Mouse (Mus musculus): ENCODE results near the gene Cep135.

Cep135 gene

DNA sequence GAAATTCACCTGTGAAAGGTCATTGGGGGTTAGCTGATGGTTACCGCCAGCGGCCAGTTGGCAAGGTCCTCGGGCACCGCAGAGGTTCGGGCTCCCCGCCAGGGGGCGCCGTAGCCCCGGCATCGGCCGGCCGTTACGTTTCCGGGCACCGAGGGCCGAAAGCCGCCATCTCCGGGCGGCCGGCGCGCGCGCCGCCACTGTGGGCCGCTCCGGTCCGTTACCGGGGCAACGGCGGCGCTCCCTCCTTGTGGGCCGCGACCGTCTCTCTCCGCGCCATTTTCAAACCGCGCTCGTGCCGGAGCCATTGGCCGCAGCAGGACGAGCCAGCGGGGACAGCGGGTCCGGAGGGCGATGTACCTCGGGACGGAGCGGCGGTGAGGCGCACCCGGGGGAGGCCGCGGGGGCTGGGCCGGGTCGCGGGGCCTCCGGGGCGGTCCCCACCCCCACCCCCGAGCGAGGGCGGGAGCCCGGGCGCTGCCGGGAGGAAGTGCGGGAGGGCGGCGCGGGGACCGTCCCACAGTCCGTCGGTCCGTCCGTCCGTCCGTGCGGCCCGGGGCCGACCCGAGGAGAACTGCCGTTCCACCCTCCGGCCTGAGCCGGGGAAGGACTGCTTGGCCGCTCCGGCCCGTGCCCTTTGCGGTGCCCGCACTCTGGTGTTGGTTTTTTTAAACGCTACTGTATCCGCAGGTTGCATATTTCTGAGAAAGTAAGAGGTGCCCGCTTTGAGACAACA lies at the start of gene Cep135:
TSS of gene Cep135 (plus strand) at position 148 of the 733 bp plus-strand sequence.
- peak; percentile 97 for ATAC-seq (ENCODE audit: insufficient number of reproducible peaks, low FRiP score, low TSS enrichment)

DNA sequence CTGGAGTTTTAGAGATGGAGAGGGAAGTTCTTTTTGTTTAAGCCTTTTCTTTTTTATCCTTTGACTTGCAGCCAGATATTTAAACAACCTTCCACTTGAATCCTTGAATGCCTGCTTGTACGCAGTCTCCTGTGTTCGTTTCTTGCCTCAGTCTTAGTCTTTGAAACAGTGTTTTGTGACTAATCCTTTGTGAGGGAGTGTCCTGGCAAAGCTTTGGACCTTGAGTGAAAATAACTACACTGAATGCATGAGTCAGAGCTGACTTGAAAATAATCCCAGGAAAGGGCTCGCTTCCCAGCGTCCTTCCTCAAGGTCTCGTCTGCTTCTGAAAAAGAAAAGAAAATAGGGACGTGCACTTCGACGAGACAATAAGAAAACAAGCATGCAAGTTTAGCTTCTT lies 48.3 kb upstream of the Cep135 start:
- ATAC-seq (ENCODE audit: insufficient number of reproducible peaks, low FRiP score, low TSS enrichment) = no peak

DNA sequence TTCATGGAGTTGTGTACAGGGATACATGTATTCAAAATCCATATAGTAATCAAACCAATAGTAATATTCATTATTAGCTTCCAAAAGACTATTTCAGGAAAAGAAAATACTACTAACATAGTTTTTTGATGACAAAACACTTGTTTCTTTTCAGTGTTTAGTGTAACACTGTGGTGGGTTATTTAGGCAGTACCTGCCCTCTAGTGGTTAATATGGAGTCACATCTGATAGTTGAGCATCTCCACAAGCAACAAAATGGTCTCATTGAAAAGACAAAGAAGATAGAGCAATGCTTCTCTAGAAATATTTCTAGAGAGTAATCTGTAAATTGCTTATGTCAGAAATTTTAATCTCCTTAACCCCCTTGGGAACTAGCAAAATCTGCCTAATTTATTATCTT lies 47.7 kb upstream of the Cep135 start:
- ATAC-seq (ENCODE audit: insufficient number of reproducible peaks, low FRiP score, low TSS enrichment) = no peak

DNA sequence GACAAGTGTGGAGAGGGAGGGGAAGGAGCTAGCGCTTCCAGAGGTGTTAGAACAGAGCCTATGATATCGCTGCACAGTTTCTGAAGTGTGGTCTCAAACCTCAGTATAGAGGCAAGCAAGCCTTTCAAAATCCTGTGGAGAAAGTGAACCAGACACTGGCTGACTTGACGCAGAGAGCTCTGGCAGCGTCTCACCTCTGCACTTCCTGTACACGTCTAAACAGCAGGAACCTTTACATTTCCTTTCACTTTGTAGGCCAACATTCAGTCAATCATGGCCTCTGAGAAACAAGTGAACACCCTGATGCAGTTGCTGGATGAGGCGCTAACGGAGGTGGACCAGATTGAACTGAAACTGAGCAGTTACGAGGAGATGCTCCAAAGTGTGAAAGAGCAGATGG lies 45.3 kb upstream of the Cep135 start:
- ATAC-seq (ENCODE audit: insufficient number of reproducible peaks, low FRiP score, low TSS enrichment) = no peak

DNA sequence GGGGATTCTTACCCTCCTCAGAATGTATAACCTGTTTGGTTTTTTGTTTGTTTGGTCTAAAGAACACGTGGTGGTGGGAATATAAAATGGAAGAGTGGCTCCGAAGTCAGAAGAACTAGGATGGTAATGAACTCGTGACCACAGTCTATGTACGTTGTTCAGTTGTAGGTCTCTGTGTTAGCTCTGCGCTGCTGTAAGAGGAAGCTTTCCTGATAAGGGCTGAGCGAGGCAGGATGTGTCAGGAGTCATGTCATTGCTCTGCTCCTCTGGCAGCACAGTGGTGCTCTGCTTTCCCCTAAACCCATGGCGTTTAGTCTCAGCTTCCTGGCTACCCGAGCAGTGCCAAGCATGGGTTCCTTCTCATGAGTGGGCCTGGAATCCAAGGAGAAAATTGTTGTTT lies 38.1 kb upstream of the Cep135 start:
- ATAC-seq (ENCODE audit: insufficient number of reproducible peaks, low FRiP score, low TSS enrichment) = no peak

DNA sequence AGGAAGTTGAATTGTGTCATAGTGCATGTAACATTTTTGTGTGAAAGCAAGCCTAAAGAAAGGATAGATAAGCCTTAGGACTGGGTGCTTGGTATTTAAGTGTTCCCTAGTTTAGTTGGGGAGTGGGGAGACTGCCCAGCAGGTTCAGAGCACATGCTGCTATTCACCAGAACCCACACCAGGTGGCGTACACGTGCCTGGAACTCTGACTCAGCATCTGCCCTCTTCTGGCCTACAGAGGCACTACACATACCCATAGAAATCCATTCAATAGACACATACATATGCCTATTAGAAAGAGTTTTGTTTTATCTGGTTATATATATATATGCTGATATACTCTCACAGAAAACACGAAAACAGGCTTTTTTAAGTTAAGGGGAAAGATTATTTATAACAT lies 23.2 kb upstream of the Cep135 start:
- no peak for ATAC-seq (ENCODE audit: insufficient number of reproducible peaks, low FRiP score, low TSS enrichment)

DNA sequence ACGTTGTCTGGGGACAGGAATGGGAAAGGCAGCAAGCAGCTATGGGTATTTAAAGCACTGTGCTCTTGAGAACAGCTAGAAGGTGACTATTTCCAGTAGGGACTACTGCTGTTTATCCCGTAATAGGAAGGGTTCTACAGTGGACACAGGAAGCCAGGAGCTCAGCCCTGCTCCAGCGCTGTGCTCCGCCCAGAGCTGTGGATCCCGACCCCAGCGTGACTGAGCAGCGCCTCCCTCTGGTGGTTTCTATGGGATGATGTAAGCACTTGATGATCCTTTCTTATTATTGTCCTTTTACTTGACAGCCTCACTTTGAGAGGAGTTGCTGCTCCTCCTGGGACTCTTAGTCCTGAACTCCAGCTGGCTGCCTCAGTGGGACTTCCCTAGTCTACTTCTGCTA lies 14.2 kb upstream of the Cep135 start:
- no peak for ATAC-seq (ENCODE audit: insufficient number of reproducible peaks, low FRiP score, low TSS enrichment)

DNA sequence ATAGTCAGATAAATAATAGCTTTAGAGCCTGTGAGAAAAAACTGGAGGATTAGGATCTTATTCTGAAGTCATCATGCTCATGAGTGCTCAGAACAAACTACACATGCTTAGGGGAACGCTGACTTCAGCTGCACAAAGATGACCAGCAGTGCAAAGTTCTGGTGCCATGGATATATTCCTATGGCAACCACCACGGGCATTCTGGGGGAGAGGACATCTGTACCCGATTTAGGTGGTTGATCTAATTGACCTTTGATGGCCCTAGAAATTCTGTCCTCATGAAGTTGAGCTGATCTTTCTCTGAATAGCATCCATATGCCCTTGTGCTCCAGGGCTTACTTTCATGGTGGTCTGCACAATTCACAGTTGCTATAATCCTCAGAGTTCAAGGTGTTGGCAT lies 11.5 kb upstream of the Cep135 start:
- ATAC-seq (ENCODE audit: insufficient number of reproducible peaks, low FRiP score, low TSS enrichment) = no peak

DNA sequence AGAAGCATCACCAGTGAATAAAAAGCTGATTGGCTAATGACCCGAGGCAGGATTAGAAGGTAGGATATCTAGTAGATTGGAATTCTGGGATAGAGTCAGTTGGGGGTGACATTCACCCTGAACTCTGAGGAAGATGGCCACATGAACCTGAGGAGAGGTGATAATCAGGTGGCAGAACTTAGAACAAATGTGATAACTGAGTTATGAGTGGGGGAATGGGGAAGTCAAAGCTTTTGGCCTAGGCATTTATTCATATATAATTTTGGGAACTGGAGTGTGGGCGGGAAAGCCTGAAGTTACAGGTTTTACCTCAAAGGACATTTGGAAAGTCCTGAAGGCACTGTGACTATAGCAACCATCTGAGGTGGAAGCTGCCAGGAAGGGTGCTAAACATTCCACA lies 3.1 kb upstream of the Cep135 start:
- ATAC-seq (ENCODE audit: insufficient number of reproducible peaks, low FRiP score, low TSS enrichment) = no peak

DNA sequence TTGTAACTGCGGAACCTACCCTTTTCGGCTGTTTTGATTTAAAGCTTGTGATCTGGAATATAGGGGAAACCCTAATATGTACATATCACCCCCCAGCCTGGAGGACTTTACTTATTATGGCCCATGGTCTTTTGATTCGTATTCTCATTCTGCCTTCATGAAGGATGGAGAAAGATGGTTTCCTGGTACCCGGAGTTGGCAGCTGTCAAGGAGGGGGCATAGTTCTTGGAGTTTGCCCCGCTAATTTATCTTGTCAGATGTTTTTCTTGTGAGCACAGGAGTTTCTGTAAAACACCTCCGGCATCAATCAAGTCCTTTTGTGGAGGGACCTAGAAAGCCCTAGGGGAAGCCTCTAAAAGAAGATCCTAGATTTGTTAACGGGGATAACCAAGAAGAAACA lies 813 bp downstream of the Cep135 start:
- ATAC-seq (ENCODE audit: insufficient number of reproducible peaks, low FRiP score, low TSS enrichment) = no peak

DNA sequence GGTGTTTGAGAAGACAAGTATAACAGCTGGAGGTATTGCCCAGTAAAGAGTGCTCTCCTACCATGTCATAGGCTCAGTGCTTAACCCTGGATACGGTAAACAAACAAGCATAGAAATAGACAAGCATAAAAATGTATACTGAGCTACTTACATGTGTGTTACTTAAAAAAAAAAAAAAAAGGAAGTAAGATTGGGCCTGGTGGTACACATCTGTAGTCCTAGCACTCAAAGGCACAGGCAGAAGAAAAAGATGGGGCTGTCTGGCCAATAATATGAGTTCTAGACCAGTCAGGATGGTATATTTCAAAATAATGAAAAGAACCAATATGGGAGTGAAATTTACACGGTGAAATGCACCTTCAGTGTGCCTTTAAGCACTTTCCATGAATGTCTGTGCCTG lies 1.5 kb downstream of the Cep135 start:
- ATAC-seq (ENCODE audit: insufficient number of reproducible peaks, low FRiP score, low TSS enrichment) = no peak

DNA sequence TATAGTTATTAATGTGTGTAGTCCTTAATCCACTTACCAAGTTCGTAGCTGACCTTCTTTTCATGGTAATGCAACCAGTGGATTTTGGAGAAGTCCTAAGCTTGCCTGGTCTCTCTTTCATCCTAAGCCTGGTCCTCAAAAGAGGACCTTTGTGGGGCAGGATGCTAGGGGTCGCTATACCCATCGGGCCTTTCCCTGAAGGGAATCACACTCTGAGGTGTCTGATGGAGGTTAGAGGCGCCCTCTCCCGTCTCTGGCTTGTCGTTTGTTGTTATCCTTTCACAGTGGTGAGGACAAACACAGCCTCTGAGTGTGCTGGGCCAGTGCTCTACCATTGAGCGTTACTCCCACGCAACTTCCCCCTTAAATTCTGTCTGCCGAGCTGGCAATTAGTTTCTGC lies 3.4 kb downstream of the Cep135 start:
- ATAC-seq (ENCODE audit: insufficient number of reproducible peaks, low FRiP score, low TSS enrichment) = no peak

DNA sequence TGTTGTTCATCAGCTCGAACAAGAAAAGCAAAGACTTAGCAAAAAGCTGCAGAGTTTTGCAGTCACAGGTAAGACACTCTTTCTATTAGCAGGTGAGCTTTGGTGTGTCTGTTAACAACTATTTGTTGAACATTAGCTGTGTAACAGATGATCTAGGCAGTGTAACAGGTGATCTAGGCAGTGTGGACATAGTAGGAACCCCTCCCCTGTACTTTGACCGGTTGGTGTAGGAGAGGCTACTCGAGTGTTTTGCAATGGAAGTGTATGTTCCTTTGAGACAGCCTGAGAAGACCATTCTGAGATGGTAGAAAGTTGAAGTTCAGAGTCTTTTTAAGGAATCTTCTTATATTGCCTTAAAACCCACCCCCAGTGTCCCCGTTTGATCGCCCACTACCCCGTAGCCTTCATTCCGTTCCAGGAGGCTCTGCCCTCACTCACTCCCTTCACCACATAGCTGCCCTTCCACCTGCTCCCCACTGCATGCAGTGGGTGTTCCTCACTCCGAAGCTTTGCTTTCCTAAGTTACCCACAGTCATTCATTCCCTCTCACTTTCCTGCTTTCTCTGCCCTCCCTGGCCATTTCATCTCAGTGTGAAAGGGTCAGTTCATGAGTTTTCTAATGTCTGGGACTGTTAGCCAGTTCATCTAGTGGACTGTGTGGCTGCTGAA lies 21.3 kb downstream of the Cep135 start:
- no peak for ATAC-seq (ENCODE audit: insufficient number of reproducible peaks, low FRiP score, low TSS enrichment)

DNA sequence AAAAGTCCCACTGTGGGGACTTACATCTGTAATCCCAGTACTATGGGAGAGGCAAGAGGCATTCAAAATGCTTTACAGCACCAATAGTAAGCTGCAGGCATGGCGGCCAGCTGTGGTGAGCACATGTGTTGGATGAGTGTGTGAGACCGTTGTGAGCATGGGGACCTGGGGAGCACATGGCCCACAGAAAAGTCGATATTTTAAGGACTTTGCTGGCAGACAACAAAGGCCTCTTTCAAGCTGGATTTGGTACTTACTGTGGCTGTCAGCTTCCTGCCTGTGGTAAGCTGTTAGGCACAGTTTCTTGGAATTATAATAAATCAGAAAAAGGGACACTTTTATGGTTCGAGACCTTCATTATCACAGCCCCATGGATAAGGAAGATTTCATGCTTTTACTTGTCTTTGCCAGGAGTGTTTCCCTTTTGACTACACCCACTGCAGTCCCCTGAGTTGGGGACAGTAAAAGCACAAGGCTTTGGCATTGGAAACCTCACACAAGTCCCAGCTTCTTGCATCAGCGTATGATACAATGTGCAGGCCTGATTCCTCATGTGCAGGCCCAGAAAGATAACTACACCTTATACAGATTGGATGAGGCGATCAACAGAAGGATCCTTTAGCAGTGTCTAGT lies 24.5 kb downstream of the Cep135 start:
- ATAC-seq (ENCODE audit: insufficient number of reproducible peaks, low FRiP score, low TSS enrichment) = no peak

DNA sequence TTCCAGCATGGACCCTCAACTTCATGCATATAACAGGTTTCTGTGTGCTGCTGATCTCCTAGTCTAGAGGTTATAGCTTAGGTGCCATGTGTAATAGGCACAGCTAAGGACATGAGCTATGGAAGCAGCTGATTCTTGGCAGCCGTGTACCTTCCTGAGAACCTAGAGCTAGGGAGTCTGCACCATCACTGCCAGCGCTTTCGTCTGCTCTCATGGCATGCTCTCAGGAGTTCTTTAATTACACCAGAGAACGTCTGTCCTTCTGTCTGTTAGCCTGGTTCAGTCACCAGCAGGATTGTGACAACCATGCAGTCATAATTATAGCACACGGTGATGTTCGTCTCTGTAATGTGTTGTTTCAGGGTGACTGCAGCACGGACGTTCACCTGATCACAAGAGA lies 26.8 kb downstream of the Cep135 start:
- ATAC-seq (ENCODE audit: insufficient number of reproducible peaks, low FRiP score, low TSS enrichment) = no peak

DNA sequence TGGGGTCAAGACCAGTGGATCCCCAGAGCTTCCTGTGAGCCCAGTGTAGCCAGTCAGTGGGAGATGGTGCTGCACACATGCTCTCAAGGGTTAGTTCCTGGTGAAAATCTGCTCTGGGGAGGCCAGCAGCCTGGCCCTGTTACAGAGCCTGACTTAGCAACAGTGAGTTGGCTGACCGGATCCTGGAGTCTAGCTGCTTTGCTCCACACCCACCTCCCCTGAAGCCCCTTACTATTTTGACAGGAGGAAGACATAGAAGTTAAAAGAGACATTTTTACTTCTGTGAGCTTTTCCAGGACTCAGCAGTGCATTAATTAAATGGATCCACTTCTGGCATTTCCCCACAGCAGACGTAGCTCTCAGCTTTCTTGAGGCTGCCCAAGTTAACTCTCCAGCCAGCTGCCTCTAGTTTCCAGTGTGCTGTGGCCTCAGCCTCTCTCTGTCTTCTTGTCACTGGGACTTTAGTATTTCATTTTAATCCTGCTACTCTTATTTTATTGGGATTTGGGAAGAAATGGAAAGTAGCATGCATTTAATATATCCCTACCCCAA lies 27.8 kb downstream of the Cep135 start:
- ATAC-seq (ENCODE audit: insufficient number of reproducible peaks, low FRiP score, low TSS enrichment) = no peak

DNA sequence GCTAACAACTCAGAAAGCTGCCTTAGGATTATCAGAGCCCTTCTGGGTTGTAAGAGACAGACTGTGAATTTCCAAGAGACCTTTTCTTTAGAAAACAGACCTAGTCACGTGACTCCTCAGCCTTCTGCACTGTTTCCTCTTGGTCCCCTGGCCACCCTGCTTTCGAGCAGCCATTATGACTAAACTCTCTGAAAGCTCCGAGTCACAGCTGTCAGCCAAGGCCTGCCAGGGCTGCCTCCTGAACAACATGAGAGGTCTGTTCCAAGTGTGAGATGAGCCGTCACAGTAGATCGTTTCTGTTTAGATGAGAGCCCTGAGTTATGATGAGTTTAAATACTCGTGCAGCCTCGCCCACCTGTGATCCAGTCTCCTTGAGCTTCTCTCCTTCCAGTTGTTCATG lies 30.3 kb downstream of the Cep135 start:
- no peak for ATAC-seq (ENCODE audit: insufficient number of reproducible peaks, low FRiP score, low TSS enrichment)

DNA sequence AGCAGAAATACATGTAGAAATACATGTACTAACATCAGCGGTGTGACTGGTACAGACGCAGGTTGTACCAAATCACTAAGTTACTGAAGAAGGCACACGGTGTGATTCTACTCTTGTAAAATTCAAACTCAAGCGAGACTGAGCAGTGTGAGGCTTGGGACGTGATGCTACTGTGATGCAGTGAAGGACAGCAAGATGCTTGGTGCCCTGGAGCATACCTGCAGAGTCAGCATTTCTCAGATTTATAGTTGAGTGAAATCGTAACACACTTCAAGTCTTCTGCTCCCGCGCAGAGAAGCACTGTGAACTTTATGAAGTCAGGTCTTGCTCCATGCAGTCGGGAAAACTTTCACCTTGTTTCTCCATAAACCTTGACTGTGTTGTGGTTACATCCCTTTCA lies 35.3 kb downstream of the Cep135 start:
- ATAC-seq (ENCODE audit: insufficient number of reproducible peaks, low FRiP score, low TSS enrichment) = no peak

DNA sequence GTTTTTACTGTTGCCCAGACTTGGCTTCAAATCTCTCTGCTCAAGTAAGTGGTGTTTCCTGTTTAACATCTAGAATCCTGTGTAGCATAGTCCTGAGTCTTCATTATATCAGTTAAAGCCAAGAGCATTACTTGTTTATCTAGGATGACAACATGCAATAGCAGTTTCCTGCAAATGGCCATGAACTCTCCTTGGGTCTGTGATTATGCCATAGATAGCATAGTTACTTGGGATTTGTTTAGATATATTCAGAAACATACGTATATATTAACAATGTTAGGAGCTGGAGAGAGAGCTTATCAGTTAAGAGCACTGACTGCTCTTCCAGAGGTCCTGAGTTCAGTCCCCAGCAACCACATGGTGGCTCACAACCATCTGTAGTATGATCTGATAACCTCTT lies 39.3 kb downstream of the Cep135 start:
- no peak for ATAC-seq (ENCODE audit: insufficient number of reproducible peaks, low FRiP score, low TSS enrichment)

DNA sequence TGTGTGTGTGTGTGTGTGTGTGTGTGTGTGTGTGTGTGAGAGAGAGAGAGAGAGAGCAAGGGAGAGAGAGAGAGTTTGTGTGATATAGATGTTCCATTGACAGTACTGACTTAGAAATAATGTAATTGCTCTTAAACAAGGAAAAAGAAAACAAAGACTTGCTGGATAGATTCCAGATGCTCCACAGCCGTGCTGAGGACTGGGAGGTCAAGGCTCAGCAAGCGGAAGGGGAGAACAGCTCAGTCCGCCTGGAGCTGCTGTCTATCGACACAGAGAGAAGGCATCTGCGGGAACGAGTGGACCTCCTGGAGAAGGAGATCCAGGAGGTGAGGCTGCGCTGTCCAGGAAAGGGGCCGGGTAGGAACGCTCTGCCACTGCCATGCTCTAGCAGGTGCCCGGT lies 45.5 kb downstream of the Cep135 start:
- ATAC-seq (ENCODE audit: insufficient number of reproducible peaks, low FRiP score, low TSS enrichment) = no peak

DNA sequence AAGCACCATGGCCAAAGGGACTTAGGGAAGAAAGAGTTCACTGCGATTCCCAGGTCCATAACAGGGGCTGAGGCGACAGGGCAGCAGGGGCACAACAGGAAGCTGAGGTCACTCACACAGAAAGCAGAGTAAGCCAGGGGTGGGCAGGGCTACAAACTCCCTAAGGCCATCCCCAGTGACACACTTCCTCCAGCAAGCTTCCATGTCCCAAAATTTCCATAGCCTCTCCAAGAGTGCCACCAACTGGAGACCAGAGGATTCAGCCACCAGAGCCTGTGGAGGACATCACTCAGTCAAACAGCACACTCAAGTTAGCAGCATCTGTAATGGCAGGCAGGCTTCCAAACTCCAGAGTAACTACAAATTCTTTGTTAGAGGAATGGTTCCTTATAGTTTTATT lies 47.1 kb downstream of the Cep135 start:
- ATAC-seq (ENCODE audit: insufficient number of reproducible peaks, low FRiP score, low TSS enrichment) = no peak

DNA sequence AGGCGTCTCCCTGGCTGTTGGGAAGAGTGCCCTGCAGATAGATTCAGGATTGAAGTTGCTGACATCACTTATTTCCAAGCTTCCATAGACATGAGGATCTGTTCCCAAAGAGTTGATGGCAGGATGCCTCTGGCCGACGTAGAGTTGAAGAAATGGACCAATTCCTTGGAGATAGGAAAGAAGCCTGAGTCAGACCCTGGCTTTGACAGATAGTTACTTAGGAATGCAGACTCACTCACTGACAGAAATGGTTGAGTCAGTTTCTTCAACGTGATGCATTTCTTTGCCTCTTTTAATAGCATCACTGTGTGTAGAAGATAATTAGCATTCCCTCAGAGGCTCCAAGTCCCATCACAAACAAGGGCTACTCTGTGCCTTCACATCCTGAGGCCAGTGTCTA lies 53.6 kb downstream of the Cep135 start:
- no peak for ATAC-seq (ENCODE audit: insufficient number of reproducible peaks, low FRiP score, low TSS enrichment)

Data from cerebellum, adult (tissue).